Mouse (Mus musculus) myocyte (in vitro differentiated cells): Measurements from ENCODE around the gene Slc22a6.

ENCODE experiments used
- CEBPB ChIP-seq: IDR thresholded peaks from 2 replicates; pipeline ENCODE4 v1.6.1; 2011; ENCODE audit warnings: mild to moderate bottlenecking, moderate library complexity; ENCODE audit not compliant: poor library complexity, insufficient read depth, severe bottlenecking
- MYOD1 ChIP-seq, 3 experiments: IDR thresholded peaks; one replicate each; pipeline ENCODE4 v1.6.1; 2011; ENCODE audit warnings: control low read depth in 2 of 3, low read depth in 2 of 3, mild to moderate bottlenecking in 2 of 3, moderate library complexity in 1 of 3; ENCODE audit not compliant: insufficient read length in 2 of 3, control insufficient read depth in 1 of 3
- POLR2A ChIP-seq: IDR thresholded peaks from one replicate; pipeline ENCODE4 v1.6.1; 2011; ENCODE audit warnings: low read depth, mild to moderate bottlenecking, control low read depth, moderate library complexity; ENCODE audit not compliant: insufficient read length
- POLR2AphosphoS2 ChIP-seq: IDR thresholded peaks from one replicate; pipeline ENCODE4 v1.6.1; 2011; ENCODE audit warnings: low read depth, control low read depth; ENCODE audit not compliant: insufficient read length
- USF1 ChIP-seq: IDR thresholded peaks from one replicate; pipeline ENCODE4 v1.6.1; 2011; ENCODE audit warnings: low read depth, mild to moderate bottlenecking, control low read depth, moderate library complexity

GRCm38 (mm10) chr19:8578970-8579342 is 38.9 kb upstream of the Slc22a6 start:
- no peak for TF ChIP-seq USF1
- no peak for TF ChIP-seq POLR2A
- TF ChIP-seq MYOD1 (IDR thresholded peaks at IDR 0.05; ENCODE audit: control insufficient read depth in 1 of 3, insufficient read length in 2 of 3, low read depth in 2 of 3) = no peak
- no peak for TF ChIP-seq POLR2AphosphoS2
- TF ChIP-seq CEBPB = no peak
